Mouse (Mus musculus) forebrain, embryonic 13.5 days (tissue): ENCODE data around the gene Zscan22. TPM values are rescaled to one million over a fixed set of nuclear protein-coding genes. Genes with fewer than 3 reads are reported as not detected.
"Not testable (repeated sequence)": the region's sequence is repeated elsewhere in the genome, so short reads cannot be mapped to it uniquely, and the experiment has no call there.

Source experiments
- ATAC-seq: fragments of 200-750 bp; cut with Nextera tagmentation; 2 replicates; pipeline ENCODE4 v1.8.0; 2017
- H3K27ac ChIP-seq: fragments of 300-500 bp; sonication (generic); 2 replicates; pipeline ENCODE4 v1.5.1; 2015; ENCODE audit warnings: inconsistent platforms, mild to moderate bottlenecking, moderate library complexity
- H3K27me3 ChIP-seq: fragments of 300-500 bp; sonication (generic); 2 replicates; pipeline ENCODE4 v1.6.1; 2015; ENCODE audit warnings: mild to moderate bottlenecking, inconsistent platforms
- H3K36me3 ChIP-seq: fragments of 300-500 bp; sonication (generic); 2 replicates; pipeline ENCODE4 v1.6.1; 2015; ENCODE audit warnings: mild to moderate bottlenecking, inconsistent platforms; ENCODE audit not compliant: poor library complexity, severe bottlenecking
- H3K4me1 ChIP-seq: fragments of 300-500 bp; sonication (generic); 2 replicates; pipeline ENCODE4 v1.6.1; 2015; ENCODE audit warnings: inconsistent platforms
- H3K4me2 ChIP-seq: fragments of 300-500 bp; sonication (generic); 2 replicates; pipeline ENCODE4 v1.6.1; 2015; ENCODE audit warnings: inconsistent platforms, mild to moderate bottlenecking, moderate library complexity
- H3K4me3 ChIP-seq: fragments of 300-500 bp; sonication (generic); 2 replicates; pipeline ENCODE4 v1.5.1; 2015; ENCODE audit warnings: mild to moderate bottlenecking, inconsistent platforms
- H3K9ac ChIP-seq: fragments of 300-500 bp; sonication (generic); 2 replicates; pipeline ENCODE4 v1.6.1; 2015; ENCODE audit warnings: mild to moderate bottlenecking, inconsistent platforms
- H3K9me3 ChIP-seq: fragments of 300-500 bp; sonication (generic); replicated peaks from 2 replicates; pipeline ENCODE4 v1.6.1; 2016; ENCODE audit warnings: inconsistent platforms
- WGBS: fragments of 180-500 bp; shearing (Covaris S2); methylation state at CpG from one replicate; pipeline ENCODE4 v1.1.7; 2015; 5-methylcytosine and 5-hydroxymethylcytosine counted together
- polyA plus RNA-seq: library from polyadenylated mRNA; unstranded; fragments of >200 nt; fragmentation: Nextera tagmentation; extraction: Ambion mirVana; gene quantifications from 2 replicates; pipeline ENCODE4 v1.2.1, GENCODE M21; 2015

Zscan22 gene
- polyA plus RNA-seq: 11.8 and 13.6 TPM in 2 replicates

DNA sequence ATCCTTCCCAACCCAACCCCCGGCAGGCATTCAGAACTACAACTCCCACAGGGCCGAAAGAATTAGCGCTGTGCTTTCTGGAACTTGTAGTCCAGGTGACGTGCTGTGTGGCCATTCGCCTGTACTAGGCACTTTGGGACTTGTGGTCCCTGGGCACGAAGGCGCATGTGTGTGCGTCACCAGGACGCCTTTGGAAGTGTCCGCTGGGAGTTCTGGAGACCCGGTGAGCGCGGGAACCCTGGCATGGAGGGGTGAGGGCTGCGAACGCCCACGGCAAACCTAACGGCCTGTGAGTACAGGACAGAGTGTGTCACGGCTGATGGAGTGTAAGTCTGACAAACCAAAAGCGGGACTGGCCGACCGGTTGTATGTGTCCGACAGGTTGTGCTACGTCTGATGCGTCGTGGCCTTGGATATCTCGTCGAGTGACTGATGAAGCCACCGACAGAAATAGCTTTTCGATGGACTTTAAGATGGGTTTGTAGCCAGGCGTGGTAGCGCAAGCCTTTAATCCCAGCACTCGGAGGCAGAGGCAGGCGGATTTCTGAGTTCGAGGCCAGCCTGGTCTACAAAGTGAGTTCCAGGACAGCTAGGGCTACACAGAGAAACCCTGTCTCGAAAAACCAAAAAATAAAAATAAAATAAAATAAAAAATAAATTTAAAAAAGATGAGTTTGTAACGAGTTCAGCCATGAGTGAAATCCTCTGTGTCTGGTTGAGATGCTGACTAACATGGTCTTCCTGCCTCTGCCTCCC, at the start of gene Zscan22:
Zscan22 (plus strand) TSS at position 161 of the 756 bp plus-strand sequence.
- H3K27ac ChIP-seq: no peak within 1 kb of the TSS
- ATAC-seq: peak; percentile 99

DNA sequence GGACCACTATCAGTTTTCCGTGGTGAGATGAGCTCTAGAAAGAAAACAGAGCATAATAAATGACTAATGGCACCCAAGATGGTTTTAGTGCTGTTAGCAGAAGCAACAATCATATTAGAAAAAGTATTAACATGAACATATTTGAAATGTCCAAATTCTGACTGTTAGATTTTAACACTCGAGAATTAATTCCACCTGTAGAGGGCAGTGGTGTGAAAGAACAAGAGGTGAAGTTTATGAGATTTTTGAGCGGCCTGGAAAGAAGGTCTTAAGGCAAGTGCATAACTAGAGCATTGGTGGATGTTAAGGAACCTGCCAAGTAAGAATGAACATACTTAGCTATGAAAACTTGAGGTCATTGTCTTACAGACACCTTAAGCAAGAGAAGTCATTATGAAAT, 23.3 kb upstream of the Zscan22 start:
- ATAC-seq: no peak

More for the DNA sequence above, at the start of gene Zscan22:
- Histone ChIP-seq H3K27me3 (no peaks in the 10 kb centered on the region), H3K9ac (peak within 1 kb of the TSS; percentile 70), H3K4me2 (peak within 1 kb of the TSS; percentile 59), H3K9me3 (no peaks in the 10 kb centered on the region), H3K36me3 (peaks cover 3% of the 10 kb centered on the region; the same call in 1 of the 2 replicates), H3K4me1 (peaks cover 8% of the 10 kb centered on the region), H3K4me3 (peak within 1 kb of the TSS; percentile 66)
- 6% methylated on average over 36 of the region's 36 CpGs for WGBS

DNA sequence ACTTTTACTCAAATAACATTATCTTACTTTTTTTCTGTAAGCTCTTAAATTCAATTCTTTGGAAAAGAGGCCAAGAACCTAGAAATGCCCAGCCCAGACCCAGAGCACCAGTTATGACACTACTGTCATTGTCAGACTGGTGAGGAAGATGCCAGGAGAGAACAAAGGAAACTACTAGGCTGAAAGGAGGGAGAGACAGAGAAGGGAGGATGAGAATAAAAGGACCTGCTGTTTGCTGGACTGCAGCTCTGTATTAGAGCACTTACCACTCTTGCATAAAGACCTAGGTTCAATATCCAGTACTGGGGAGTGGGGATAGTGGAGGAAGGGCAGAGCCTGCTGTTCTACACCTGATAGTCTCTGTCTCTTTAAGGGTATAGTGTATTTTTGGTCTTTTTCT, 17.6 kb upstream of the Zscan22 start:
- Histone ChIP-seq H3K4me1 (peaks cover 13% of the 10 kb centered on the region), H3K36me3 (peaks cover 9% of the 10 kb centered on the region), H3K4me2 (0 out of 2 replicates have a peak overlapping the region, but pooled peaks have one; percentile 71), H3K9me3 (no peaks in the 10 kb centered on the region), H3K9ac (no peak overlapping the region), H3K27me3 (no peaks in the 10 kb centered on the region), H3K27ac (no peak overlapping the region), H3K4me3 (0 out of 2 replicates have a peak overlapping the region, but pooled peaks have one; percentile 75)
- no peak for ATAC-seq

More for the DNA sequence above, 23.3 kb upstream of the Zscan22 start:
- 21% methylated on average over 3 of the region's 3 CpGs for WGBS
- H3K9ac ChIP-seq: no peak overlapping the region
- H3K4me2 ChIP-seq: no peak overlapping the region
- H3K27me3 ChIP-seq: no peaks in the 10 kb centered on the region
- H3K27ac ChIP-seq: no peak overlapping the region
- H3K4me1 ChIP-seq: no peaks in the 10 kb centered on the region
- H3K9me3 ChIP-seq: peaks cover 4% of the 10 kb centered on the region
- H3K4me3 ChIP-seq: no peak overlapping the region
- H3K36me3 ChIP-seq: no peaks in the 10 kb centered on the region

DNA sequence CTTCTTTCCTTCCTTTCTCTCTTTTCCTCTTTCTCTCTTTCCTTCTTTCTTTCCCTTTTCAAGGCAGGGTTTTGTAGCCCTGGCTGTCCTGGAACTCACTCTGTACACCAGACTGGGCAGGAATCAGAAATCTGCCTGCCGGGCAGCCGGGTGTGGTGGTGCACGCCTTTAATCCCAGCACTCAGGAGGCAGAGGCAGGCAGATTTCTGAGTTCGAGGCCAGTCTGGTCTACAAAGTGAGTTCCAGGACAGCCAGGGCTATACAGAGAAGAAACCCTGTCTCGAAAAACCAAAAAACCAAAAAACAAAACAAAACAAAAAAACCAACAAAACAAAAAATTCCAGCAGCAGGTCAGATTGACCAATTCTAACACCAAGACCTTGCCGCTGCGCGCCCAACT, 17.1 kb upstream of the Zscan22 start:
- H3K4me2 ChIP-seq: peak overlapping the region; percentile 71
- not testable (repeated sequence) for H3K27me3 ChIP-seq, H3K27ac ChIP-seq, H3K9me3 ChIP-seq
- peak overlapping the region; percentile 65 for H3K9ac ChIP-seq
- WGBS: 43% methylated on average over 8 of the region's 8 CpGs
- ATAC-seq: peak; percentile 13; the same call in 1 of the 2 replicates
- peak overlapping the region; percentile 75 for H3K4me3 ChIP-seq
- H3K36me3 ChIP-seq: peaks cover 14% of the 10 kb centered on the region
- peaks cover 13% of the 10 kb centered on the region for H3K4me1 ChIP-seq

DNA sequence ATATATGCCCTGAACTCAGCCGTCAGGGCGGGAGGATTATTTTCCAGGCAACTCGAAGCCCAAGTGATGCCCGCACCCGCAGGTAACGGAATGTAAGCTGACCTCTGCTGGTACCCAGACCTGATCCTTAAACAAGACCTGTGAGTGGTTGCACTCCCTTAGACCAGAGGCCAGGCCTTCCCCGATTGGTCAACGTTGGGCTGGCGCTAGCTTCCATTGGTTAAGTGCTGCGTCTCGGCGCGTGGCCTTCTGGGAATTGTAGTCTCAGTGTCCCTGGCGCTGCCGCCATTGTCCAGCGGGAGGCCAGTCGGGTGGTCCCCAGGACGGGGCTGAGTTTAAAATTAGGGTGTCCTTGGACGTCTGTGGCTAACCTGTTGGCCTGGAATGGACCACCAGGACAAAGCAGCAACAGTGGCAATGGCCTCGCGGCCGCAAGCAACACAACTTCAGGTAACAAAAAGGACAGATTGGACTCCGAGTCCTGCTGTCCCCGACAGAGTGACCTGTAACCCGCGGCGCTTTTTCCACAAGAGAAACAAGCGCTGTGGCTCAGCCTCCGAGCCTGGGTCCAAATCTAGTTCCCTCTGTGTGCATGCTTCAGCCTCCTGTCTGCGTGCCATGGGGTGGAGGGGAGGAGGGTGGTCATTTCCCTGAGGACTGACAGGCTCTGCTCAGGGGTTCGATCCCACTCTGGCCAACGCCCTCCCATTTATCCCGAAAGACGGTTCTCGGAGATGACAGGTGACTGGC, 16.5 kb upstream of the Zscan22 start, which contains the start of gene Zfp128:
Zfp128 (plus strand) TSS at position 267 of the 750 bp plus-strand sequence.
- ATAC-seq: peak; percentile 99
- WGBS: under 1% methylated on average over 35 of the region's 35 CpGs
- no peak within 1 kb of the TSS for H3K27ac ChIP-seq
- peak within 1 kb of the TSS; percentile 83 for H3K9ac ChIP-seq
- no peaks in the 10 kb centered on the region for H3K9me3 ChIP-seq
- no peaks in the 10 kb centered on the region for H3K27me3 ChIP-seq
- H3K4me3 ChIP-seq: peak within 1 kb of the TSS; percentile 75
- H3K4me1 ChIP-seq: peaks cover 13% of the 10 kb centered on the region
- peak within 1 kb of the TSS; percentile 71 for H3K4me2 ChIP-seq
- peaks cover 20% of the 10 kb centered on the region for H3K36me3 ChIP-seq

DNA sequence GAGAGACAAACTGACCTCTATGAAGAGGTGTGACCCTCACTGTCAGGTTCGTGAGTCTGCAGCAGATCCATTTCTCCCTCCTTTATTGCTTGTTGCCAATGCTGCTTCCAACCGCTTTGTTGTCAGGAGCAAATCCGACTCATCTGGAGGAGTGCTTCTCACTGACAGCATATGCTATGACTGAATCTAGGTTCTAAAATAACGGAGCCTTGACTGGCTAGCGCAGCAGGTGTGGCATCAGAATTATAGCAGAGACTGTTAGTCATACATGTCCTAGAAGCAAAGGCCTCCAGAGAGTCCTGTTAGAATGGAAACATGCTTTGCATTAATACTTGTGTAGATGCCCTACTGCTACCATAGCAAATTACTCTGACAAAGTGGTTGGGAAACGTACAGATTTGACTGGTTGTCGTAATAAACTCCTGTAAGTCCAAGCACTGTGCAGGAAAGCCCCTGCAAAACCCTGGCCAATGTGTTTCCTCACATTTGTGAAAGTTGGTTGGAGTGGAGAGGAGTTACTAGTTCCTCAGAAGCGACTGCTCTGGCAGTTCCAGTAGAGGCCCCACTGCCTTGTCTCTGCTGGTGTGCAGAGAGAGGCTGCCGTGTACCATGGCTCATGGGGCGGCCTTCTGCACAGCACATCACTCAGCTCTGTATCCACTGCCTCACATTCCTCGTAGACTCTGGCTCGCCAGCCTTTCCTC, 10.9 kb upstream of the Zscan22 start:
- Histone ChIP-seq H3K4me2 (no peak overlapping the region), H3K36me3 (peaks cover 74% of the 10 kb centered on the region)
- 92% methylated on average over 12 of the region's 12 CpGs for WGBS

DNA sequence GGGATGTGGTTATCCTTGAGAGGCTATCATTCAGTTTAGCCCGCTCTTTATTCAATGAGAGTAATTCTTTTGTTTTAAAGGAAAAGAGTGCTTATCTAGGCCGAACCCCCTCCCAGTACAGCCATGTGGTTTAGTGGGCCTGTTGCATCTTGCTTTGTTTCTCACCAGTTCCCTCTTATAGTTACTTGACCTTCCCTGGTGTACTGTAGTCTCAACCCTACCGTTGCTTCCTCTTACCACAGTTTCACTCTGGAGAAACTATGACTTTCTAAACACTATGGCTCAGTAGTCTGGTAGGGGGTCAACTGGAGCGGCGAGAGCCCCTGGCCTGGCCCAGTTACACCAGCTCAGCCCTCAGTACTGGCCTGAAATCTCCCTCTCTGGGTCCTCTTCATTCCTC, 10.0 kb upstream of the Zscan22 start:
- no peak for ATAC-seq
- Histone ChIP-seq H3K27me3 (no peaks in the 10 kb centered on the region), H3K4me3 (no peak overlapping the region), H3K27ac (no peak overlapping the region), H3K4me1 (peaks cover under 1% of the 10 kb centered on the region), H3K4me2 (no peak overlapping the region), H3K36me3 (peaks cover 76% of the 10 kb centered on the region), H3K9ac (no peak overlapping the region), H3K9me3 (no peaks in the 10 kb centered on the region)
- 90% methylated on average over 5 of the region's 5 CpGs for WGBS

More for the DNA sequence above, 10.9 kb upstream of the Zscan22 start:
- H3K9me3 ChIP-seq: no peaks in the 10 kb centered on the region
- ATAC-seq: no peak
- H3K4me3 ChIP-seq: no peak overlapping the region
- no peak overlapping the region for H3K27ac ChIP-seq
- no peaks in the 10 kb centered on the region for H3K27me3 ChIP-seq
- peaks cover 9% of the 10 kb centered on the region for H3K4me1 ChIP-seq
- no peak overlapping the region for H3K9ac ChIP-seq

DNA sequence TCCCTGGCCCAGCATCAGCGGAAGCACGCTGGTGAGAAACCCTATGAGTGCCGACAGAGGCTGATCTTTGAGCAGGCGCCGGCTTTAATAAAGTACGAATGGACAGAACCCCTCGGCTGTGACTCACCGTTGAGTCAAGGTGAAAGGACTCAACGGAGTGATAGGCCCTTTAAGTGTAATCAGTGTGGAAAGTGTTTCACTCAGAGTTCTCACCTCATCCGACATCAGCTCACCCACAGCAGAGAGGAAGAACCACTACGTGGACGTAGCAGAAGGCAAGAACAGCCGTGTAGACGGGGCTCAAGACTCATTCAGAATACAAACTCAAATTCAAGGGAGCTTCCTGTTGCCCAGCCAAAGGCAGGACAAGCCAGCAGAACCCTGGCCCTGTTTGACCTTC, 6.7 kb upstream of the Zscan22 start:
- no peak overlapping the region for H3K27ac ChIP-seq
- ATAC-seq: no peak
- no peaks in the 10 kb centered on the region for H3K4me1 ChIP-seq
- H3K4me3 ChIP-seq: no peak overlapping the region
- no peak overlapping the region for H3K9ac ChIP-seq
- H3K36me3 ChIP-seq: peaks cover 58% of the 10 kb centered on the region
- H3K27me3 ChIP-seq: no peaks in the 10 kb centered on the region
- no peaks in the 10 kb centered on the region for H3K9me3 ChIP-seq
- H3K4me2 ChIP-seq: no peak overlapping the region
- WGBS: 94% methylated on average over 14 of the region's 14 CpGs

DNA sequence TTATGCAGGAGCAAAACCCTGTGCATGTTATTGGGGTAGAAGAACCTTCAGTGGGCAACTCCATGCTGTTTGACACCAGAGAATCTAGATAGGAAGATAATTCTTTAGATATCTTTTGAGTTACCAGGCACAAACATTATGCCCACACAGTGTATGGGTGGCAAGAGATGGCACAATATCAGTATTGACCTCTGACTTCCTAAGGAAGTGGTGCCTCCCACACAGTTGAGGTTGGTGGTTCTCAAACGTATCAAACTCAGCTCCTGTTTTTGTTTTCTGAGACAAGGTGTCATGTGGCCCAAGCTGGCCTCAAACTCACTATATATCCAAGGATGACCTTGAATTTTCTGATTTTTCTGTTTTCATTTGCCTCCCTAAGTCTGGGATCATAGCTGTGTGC, 6.3 kb upstream of the Zscan22 start:
- no peak for ATAC-seq
- no peak overlapping the region for H3K4me2 ChIP-seq
- no peaks in the 10 kb centered on the region for H3K4me1 ChIP-seq
- H3K27ac ChIP-seq: no peak overlapping the region
- WGBS: 93% methylated on average over 1 of the region's 1 CpGs
- no peak overlapping the region for H3K9ac ChIP-seq
- no peak overlapping the region for H3K4me3 ChIP-seq
- H3K9me3 ChIP-seq: no peaks in the 10 kb centered on the region
- H3K27me3 ChIP-seq: no peaks in the 10 kb centered on the region
- H3K36me3 ChIP-seq: peaks cover 54% of the 10 kb centered on the region

DNA sequence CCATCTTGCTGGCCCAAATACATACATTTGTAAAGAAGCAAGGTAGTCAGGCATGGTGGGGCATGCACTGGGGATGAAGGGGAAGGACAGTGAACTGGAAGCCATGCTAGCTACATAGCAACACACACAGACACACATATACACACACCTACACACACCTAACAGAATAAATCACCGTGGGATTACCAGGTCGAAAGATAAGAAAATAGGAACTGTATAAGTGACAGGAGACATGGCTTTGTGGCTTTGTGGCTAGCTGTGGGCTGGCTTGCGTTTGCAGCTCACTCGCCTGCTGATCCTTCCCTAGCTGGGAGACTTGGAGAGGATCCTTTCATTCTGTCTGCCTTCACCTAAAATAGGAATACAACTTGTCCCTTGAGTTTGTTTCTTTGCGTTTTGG, 3.9 kb downstream of the Zscan22 start:
- H3K36me3 ChIP-seq: peaks cover 35% of the 10 kb centered on the region
- 94% methylated on average over 5 of the region's 5 CpGs for WGBS
- H3K27ac ChIP-seq: no peak overlapping the region
- H3K27me3 ChIP-seq: no peaks in the 10 kb centered on the region
- no peaks in the 10 kb centered on the region for H3K9me3 ChIP-seq
- H3K9ac ChIP-seq: no peak overlapping the region; the same call in 1 of the 2 replicates
- H3K4me3 ChIP-seq: no peak overlapping the region
- no peak overlapping the region for H3K4me2 ChIP-seq
- no peak for ATAC-seq
- peaks cover 8% of the 10 kb centered on the region for H3K4me1 ChIP-seq

DNA sequence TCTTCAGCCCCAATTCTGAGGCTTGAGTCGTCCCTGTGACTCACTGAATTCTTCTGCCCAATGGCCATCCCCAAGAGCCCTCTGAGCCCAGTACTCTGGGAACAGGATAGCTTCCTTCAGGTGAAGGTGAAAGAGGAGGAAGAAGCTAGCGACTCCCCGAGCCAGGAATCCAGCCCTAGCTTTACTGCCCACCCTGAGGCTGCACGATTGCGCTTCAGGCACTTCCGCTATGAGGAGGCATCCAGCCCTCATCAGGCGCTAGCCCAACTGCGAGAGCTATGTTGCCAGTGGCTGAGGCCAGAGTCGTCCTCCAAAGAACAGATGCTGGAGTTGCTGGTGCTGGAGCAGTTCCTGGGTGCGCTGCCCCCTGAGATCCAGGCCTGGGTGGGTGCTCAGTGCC, 6.0 kb downstream of the Zscan22 start:
- H3K9me3 ChIP-seq: no peaks in the 10 kb centered on the region
- no peak for ATAC-seq
- H3K27me3 ChIP-seq: no peaks in the 10 kb centered on the region
- peaks cover 3% of the 10 kb centered on the region for H3K4me1 ChIP-seq
- H3K9ac ChIP-seq: no peak overlapping the region
- H3K36me3 ChIP-seq: peaks cover 56% of the 10 kb centered on the region
- 58% methylated on average over 10 of the region's 10 CpGs for WGBS
- no peak overlapping the region for H3K4me3 ChIP-seq
- no peak overlapping the region for H3K4me2 ChIP-seq
- H3K27ac ChIP-seq: no peak overlapping the region

DNA sequence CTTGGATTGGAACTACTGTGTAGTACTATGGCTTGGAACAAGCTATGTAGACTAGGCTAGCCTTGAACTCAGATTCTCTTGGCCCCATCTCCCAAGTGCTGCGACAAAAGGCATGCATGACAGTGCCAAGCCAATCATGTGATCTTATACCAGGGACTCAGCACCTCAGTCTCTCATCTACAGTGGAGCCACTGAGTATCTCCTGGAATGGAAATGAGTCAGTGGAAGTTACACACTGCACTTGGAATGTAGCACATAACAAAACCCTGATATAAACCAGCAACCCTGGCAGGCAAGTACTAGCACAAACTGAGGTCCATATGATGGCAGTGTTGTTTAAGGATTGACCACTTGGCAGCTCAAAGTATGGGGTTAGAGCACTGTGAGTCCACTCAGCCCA, 7.5 kb downstream of the Zscan22 start:
- 91% methylated on average over 1 of the region's 1 CpGs for WGBS
- no peak overlapping the region for H3K9ac ChIP-seq
- H3K36me3 ChIP-seq: peaks cover 62% of the 10 kb centered on the region
- no peak overlapping the region for H3K27ac ChIP-seq
- no peaks in the 10 kb centered on the region for H3K9me3 ChIP-seq
- no peak for ATAC-seq
- no peaks in the 10 kb centered on the region for H3K27me3 ChIP-seq
- peaks cover 7% of the 10 kb centered on the region for H3K4me1 ChIP-seq
- no peak overlapping the region for H3K4me3 ChIP-seq
- H3K4me2 ChIP-seq: no peak overlapping the region
